Mouse (Mus musculus): Measurements from ENCODE around the gene Klk12. TPM values are rescaled to one million over a fixed set of nuclear protein-coding genes. Genes with fewer than 3 reads are reported as not detected.
A peak's percentile ranks its signal among the peaks of the same experiment; 100 is the strongest.

The Klk12 gene
- total and polyA plus RNA-seq, 3 experiments, result not detected

GRCm38 (mm10) chr7:43777423-43777822 lies 8.7 kb downstream of the Klk12 start:
- peak in 1 of 2 experiments; percentile 1 for DNase-seq
- H3K4me3 ChIP-seq, result no peak overlapping the region
- H3K36me3 ChIP-seq (ENCODE audit: control insufficient read depth, insufficient read depth, low read length), result no peaks in the 10 kb centered on the region
- TF ChIP-seq CTCF (IDR thresholded peaks at IDR 0.05) (no peak), EP300 (IDR thresholded peaks at IDR 0.05; ENCODE audit: insufficient read depth, low read depth, low read length) (no peak), POLR2A (IDR thresholded peaks at IDR 0.05; ENCODE audit: insufficient read depth, low read depth, low read length) (no peak)
- 84% methylated on average over 12 of the region's 12 CpGs for WGBS
- intact Hi-C loops (cut with DNase I), result no loop called here
- 0 out of 2 replicates have a peak, but pooled peaks cover 2% of the 10 kb centered on the region for H3K4me1 ChIP-seq (ENCODE audit: control insufficient read depth, insufficient read depth, low read length)
- no peaks in the 10 kb centered on the region for H3K27me3 ChIP-seq (ENCODE audit: control insufficient read depth, insufficient read depth, low read length)
- no peak overlapping the region for H3K9ac ChIP-seq (ENCODE audit: low read depth, low read length)
- H3K27ac ChIP-seq, result no peak overlapping the region
- no peaks in the 10 kb centered on the region for H3K79me2 ChIP-seq (replicated peaks; ENCODE audit: control insufficient read depth, insufficient read depth, low read length)

- Histone ChIP-seq H3K27ac (no peak overlapping the region), H3K4me3 (no peak overlapping the region), H3K4me1 (ENCODE audit: control insufficient read depth, insufficient read depth, low read length) (0 out of 2 replicates have a peak, but pooled peaks cover 2% of the 10 kb centered on the region), H3K79me2 (replicated peaks; ENCODE audit: control insufficient read depth, insufficient read depth, low read length) (no peaks in the 10 kb centered on the region), H3K9ac (ENCODE audit: low read depth, low read length) (no peak overlapping the region), H3K27me3 (ENCODE audit: control insufficient read depth, insufficient read depth, low read length) (no peaks in the 10 kb centered on the region), H3K36me3 (ENCODE audit: control insufficient read depth, insufficient read depth, low read length) (no peaks in the 10 kb centered on the region)
- intact Hi-C loops (cut with DNase I), result no loop called here
- DNase-seq, result peak in 1 of 2 experiments; percentile 0
- TF ChIP-seq EP300 (IDR thresholded peaks at IDR 0.05; ENCODE audit: insufficient read depth, low read depth, low read length) (no peak), CTCF (IDR thresholded peaks at IDR 0.05) (no peak), POLR2A (IDR thresholded peaks at IDR 0.05; ENCODE audit: insufficient read depth, low read depth, low read length) (no peak)
- 92% methylated on average over 10 of the region's 10 CpGs for WGBS
Observed at GRCm38 (mm10) chr7:43778176-43778970, 9.7 kb downstream of the Klk12 start.

GRCm38 (mm10) chr7:43780241-43780640 lies 11.5 kb downstream of the Klk12 start:
- WGBS, result 49% methylated on average over 6 of the region's 6 CpGs
- Histone ChIP-seq H3K27ac (no peak overlapping the region), H3K36me3 (ENCODE audit: control insufficient read depth, insufficient read depth, low read length) (no peaks in the 10 kb centered on the region), H3K79me2 (replicated peaks; ENCODE audit: control insufficient read depth, insufficient read depth, low read length) (no peaks in the 10 kb centered on the region), H3K9ac (ENCODE audit: low read depth, low read length) (no peak overlapping the region), H3K4me1 (ENCODE audit: control insufficient read depth, insufficient read depth, low read length) (0 out of 2 replicates have a peak, but pooled peaks cover 2% of the 10 kb centered on the region), H3K4me3 (no peak overlapping the region), H3K27me3 (ENCODE audit: control insufficient read depth, insufficient read depth, low read length) (no peaks in the 10 kb centered on the region)
- intact Hi-C loops (cut with DNase I), result loop anchor here (10.0 kb wide), 1 partner anchor 205 kb away; the partner anchor contains the start of gene Zfp719
- no peak for DNase-seq
- TF ChIP-seq CTCF (IDR thresholded peaks at IDR 0.05) (no peak), EP300 (IDR thresholded peaks at IDR 0.05; ENCODE audit: insufficient read depth, low read depth, low read length) (no peak), POLR2A (IDR thresholded peaks at IDR 0.05; ENCODE audit: insufficient read depth, low read depth, low read length) (no peak)

GRCm38 (mm10) chr7:43780746-43781145 lies 12.0 kb downstream of the Klk12 start, which contains the start of gene Klk10:
Klk10 (plus strand) TSS chr7:43781035.
- intact Hi-C loops (cut with DNase I), result loop anchor here (10.0 kb wide), 1 partner anchor 206 kb away; the partner anchor contains the start of gene Zfp719
- WGBS, result 32% methylated on average over 5 of the region's 5 CpGs

GRCm38 (mm10) chr7:43781541-43781940 lies 12.8 kb downstream of the Klk12 start:
- 84% methylated on average over 11 of the region's 11 CpGs for whole genome bisulfite sequencing
- no peak overlapping the region for H3K27ac ChIP-seq
- intact Hi-C loops (cut with DNase I), result loop anchor here (10.0 kb wide), 1 partner anchor 207 kb away; the partner anchor contains the start of gene Zfp719
- no peak overlapping the region for H3K9ac ChIP-seq (ENCODE audit: low read depth, low read length)
- no peak for DNase-seq
- no peaks in the 10 kb centered on the region for H3K36me3 ChIP-seq (ENCODE audit: control insufficient read depth, insufficient read depth, low read length)
- 0 out of 2 replicates have a peak, but pooled peaks cover 2% of the 10 kb centered on the region for H3K4me1 ChIP-seq (ENCODE audit: control insufficient read depth, insufficient read depth, low read length)
- H3K79me2 ChIP-seq (replicated peaks; ENCODE audit: control insufficient read depth, insufficient read depth, low read length), result no peaks in the 10 kb centered on the region
- no peaks in the 10 kb centered on the region for H3K27me3 ChIP-seq (ENCODE audit: control insufficient read depth, insufficient read depth, low read length)
- no peak overlapping the region for H3K4me3 ChIP-seq
- TF ChIP-seq EP300 (IDR thresholded peaks at IDR 0.05; ENCODE audit: insufficient read depth, low read depth, low read length) (no peak), CTCF (IDR thresholded peaks at IDR 0.05) (no peak), POLR2A (IDR thresholded peaks at IDR 0.05; ENCODE audit: insufficient read depth, low read depth, low read length) (no peak)

More at GRCm38 (mm10) chr7:43780746-43781145, 12.0 kb downstream of the Klk12 start, which contains the start of gene Klk10:
- TF ChIP-seq EP300 (IDR thresholded peaks at IDR 0.05; ENCODE audit: insufficient read depth, low read depth, low read length) (no peak), CTCF (IDR thresholded peaks at IDR 0.05) (no peak), POLR2A (IDR thresholded peaks at IDR 0.05; ENCODE audit: insufficient read depth, low read depth, low read length) (no peak)
- no peaks in the 10 kb centered on the region for H3K79me2 ChIP-seq (replicated peaks; ENCODE audit: control insufficient read depth, insufficient read depth, low read length)
- no peak within 1 kb of the TSS for H3K9ac ChIP-seq (ENCODE audit: low read depth, low read length)
- H3K27ac ChIP-seq, result no peak within 1 kb of the TSS
- no peak for DNase-seq
- H3K36me3 ChIP-seq (ENCODE audit: control insufficient read depth, insufficient read depth, low read length), result no peaks in the 10 kb centered on the region
- no peak within 1 kb of the TSS for H3K4me3 ChIP-seq
- 0 out of 2 replicates have a peak, but pooled peaks cover 2% of the 10 kb centered on the region for H3K4me1 ChIP-seq (ENCODE audit: control insufficient read depth, insufficient read depth, low read length)
- no peaks in the 10 kb centered on the region for H3K27me3 ChIP-seq (ENCODE audit: control insufficient read depth, insufficient read depth, low read length)
